ENCODE assay signal across 8 mouse cellular contexts in genomic region chr4:97418616-97419015, GRCm38 (mm10).
DNase-seq lines count a peak whose midpoint lies in the region; ATAC-seq and TF ChIP-seq lines count a peak whose summit lies in the region.

No protein-coding gene starts in this region.

- TF ChIP-seq POLR2A in limb, embryonic 14.5 days (IDR thresholded peaks at IDR 0.05; ENCODE audit: borderline replicate concordance, extremely low read depth, insufficient read depth, insufficient read length): no peak

- no peak overlapping the region for H3K9ac ChIP-seq in hindbrain, embryonic 15.5 days
- H3K9ac ChIP-seq in limb, embryonic 14.5 days (ENCODE audit: low read depth, low read length, severe bottlenecking): no peak overlapping the region
- H3K9ac ChIP-seq in intestine, embryonic 16.5 days (ENCODE audit: low read depth, low read length): no peak overlapping the region

- no peaks in the 10 kb centered on the region for H3K27me3 ChIP-seq in hindbrain, embryonic 15.5 days
- no peaks in the 10 kb centered on the region for H3K27me3 ChIP-seq in limb, embryonic 14.5 days (ENCODE audit: control insufficient read depth, insufficient read depth, low read length)
- H3K27me3 ChIP-seq in intestine, embryonic 16.5 days (replicated peaks; ENCODE audit: control insufficient read depth, insufficient read depth, low read length): no peaks in the 10 kb centered on the region

- no peak overlapping the region for H3K4me2 ChIP-seq in hindbrain, embryonic 15.5 days
- no peak overlapping the region for H3K4me2 ChIP-seq in limb, embryonic 14.5 days (replicated peaks; ENCODE audit: low read depth, low read length, severe bottlenecking)
- H3K4me2 ChIP-seq in intestine, embryonic 16.5 days (ENCODE audit: low read depth, low read length): no peak overlapping the region

- no peaks in the 10 kb centered on the region for H3K36me3 ChIP-seq in hindbrain, embryonic 15.5 days
- H3K36me3 ChIP-seq in limb, embryonic 14.5 days (ENCODE audit: control insufficient read depth, insufficient read depth, low read length): no peaks in the 10 kb centered on the region
- H3K36me3 ChIP-seq in intestine, embryonic 16.5 days (ENCODE audit: control insufficient read depth, insufficient read depth, low read length): no peaks in the 10 kb centered on the region

- no peak overlapping the region for H3K27ac ChIP-seq in hindbrain, embryonic 15.5 days (replicated peaks)
- H3K27ac ChIP-seq in limb, embryonic 14.5 days (replicated peaks; ENCODE audit: low read depth, low read length): no peak overlapping the region
- no peak overlapping the region for H3K27ac ChIP-seq in intestine, embryonic 16.5 days (ENCODE audit: low read length)

- no peaks in the 10 kb centered on the region for H3K4me1 ChIP-seq in hindbrain, embryonic 15.5 days (replicated peaks)
- H3K4me1 ChIP-seq in limb, embryonic 14.5 days (ENCODE audit: control insufficient read depth, insufficient read depth, low read length): no peaks in the 10 kb centered on the region
- no peaks in the 10 kb centered on the region for H3K4me1 ChIP-seq in intestine, embryonic 16.5 days (ENCODE audit: control insufficient read depth, insufficient read depth, low read length)

- H3K9me3 ChIP-seq in hindbrain, embryonic 15.5 days: no peaks in the 10 kb centered on the region
- H3K9me3 ChIP-seq in limb, embryonic 14.5 days (ENCODE audit: control insufficient read depth, low read length): no peaks in the 10 kb centered on the region
- H3K9me3 ChIP-seq in intestine, embryonic 16.5 days (ENCODE audit: control insufficient read depth, low read length): no peaks in the 10 kb centered on the region

- 6% methylated on average over 5 of the region's 5 CpGs for WGBS in hindbrain, embryonic 15.5 days
- WGBS in limb, embryonic 14.5 days: 46% methylated on average over 5 of the region's 5 CpGs
- 48% methylated on average over 5 of the region's 5 CpGs for WGBS in intestine, embryonic 16.5 days

- DNase-seq in adrenal gland, postnatal 14 days: peak; percentile 79
- peak; percentile 67 for DNase-seq in cerebellum, adult 8-10 months
- DNase-seq in frontal cortex, postnatal 14 days (ENCODE audit: low spot score in 2 of 2): peak; percentile 19
- DNase-seq in limb, embryonic 14.5 days (ENCODE audit: low spot score): peak; percentile 43
- peak; percentile 5 for DNase-seq in ovary, adult 18-20 months (ENCODE audit: low spot score)
- peak; percentile 64 to 66 for DNase-seq in urinary bladder, postnatal 4 days (ENCODE audit: low spot score in 2 of 2)

- peak; percentile 89 for ATAC-seq in hindbrain, embryonic 15.5 days (ENCODE audit: low FRiP score, low read depth)
- no peak for ATAC-seq in limb, embryonic 14.5 days (ENCODE audit: low FRiP score, low read depth)
- ATAC-seq in intestine, embryonic 16.5 days: no peak

- no peak overlapping the region for H3K4me3 ChIP-seq in hindbrain, embryonic 15.5 days
- no peak overlapping the region for H3K4me3 ChIP-seq in limb, embryonic 14.5 days (replicated peaks; ENCODE audit: low read length)
- no peak overlapping the region for H3K4me3 ChIP-seq in intestine, embryonic 16.5 days (ENCODE audit: low read length)

Comparison
In these comparisons a context has a peak if more than half of its experiments do, and no peak if none do; other contexts are left out.
1. DNase-seq: peak in every context shown above with its lines; median percentile 79 in adrenal gland, postnatal 14 days; 67 in cerebellum, adult 8-10 months; 65 in urinary bladder, postnatal 4 days; 43 in limb, embryonic 14.5 days; 19 in frontal cortex, postnatal 14 days; 5 in ovary, adult 18-20 months.